Mouse (Mus musculus) layer of hippocampus, adult 2 months (tissue): Measurements from ENCODE around the gene Coro1c. TPM values are rescaled to one million over a fixed set of nuclear protein-coding genes. Genes with fewer than 3 reads are reported as not detected.

ENCODE experiments used
- DNase-seq, 2 experiments: peaks; one replicate each; pipeline ENCODE4 v3.0.0; 2022; ENCODE audit warnings: low spot score in 2 of 2
- H3K27ac ChIP-seq: fragments of 200-600 bp; 2 replicates; pipeline ENCODE4 v1.8.1; 2022
- H3K4me3 ChIP-seq: fragments of 200-600 bp; 2 replicates; pipeline ENCODE4 v1.8.1; 2022; ENCODE audit warnings: mild to moderate bottlenecking
- CTCF ChIP-seq: fragments of 200-600 bp; conservative IDR thresholded peaks from 2 replicates; pipeline ENCODE4 v1.8.1; 2022; ENCODE audit warnings: antibody characterized with exemption, mild to moderate bottlenecking, moderate library complexity
- total RNA-seq, 2 experiments: library from RNA; stranded (reverse); gene quantifications; 2 replicates each; pipeline ENCODE4 v1.2.3; 2021

The Coro1c gene
- total RNA-seq, 2 experiments from 2014 or later, result 95.2 to 101 TPM

GRCm38 (mm10) chr5:113856631-113857030 lies 51.9 kb downstream of the Coro1c start:
- Histone ChIP-seq H3K4me3 (no peak overlapping the region), H3K27ac (peak overlapping the region; percentile 56; the same call in 1 of the 2 replicates)

GRCm38 (mm10) chr5:113855696-113856095 lies 52.9 kb downstream of the Coro1c start:
- no peak for TF ChIP-seq CTCF
- peak overlapping the region; percentile 56 for H3K27ac ChIP-seq
- no peak overlapping the region for H3K4me3 ChIP-seq
- no peak for DNase-seq

More at GRCm38 (mm10) chr5:113856631-113857030, 51.9 kb downstream of the Coro1c start:
- no peak for DNase-seq
- no peak for TF ChIP-seq CTCF

GRCm38 (mm10) chr5:113855117-113855516 lies 53.4 kb downstream of the Coro1c start:
- TF ChIP-seq CTCF, result no peak
- H3K27ac ChIP-seq, result peak overlapping the region; percentile 56; the same call in 1 of the 2 replicates
- no peak overlapping the region for H3K4me3 ChIP-seq
- DNase-seq, result no peak

- H3K27ac ChIP-seq, result peak overlapping the region; percentile 11; the same call in 1 of the 2 replicates
Measured at GRCm38 (mm10) chr5:113854494-113854893, 54.1 kb downstream of the Coro1c start.

GRCm38 (mm10) chr5:113853541-113853940 lies 55.0 kb downstream of the Coro1c start:
- Histone ChIP-seq H3K27ac (0 out of 2 replicates have a peak overlapping the region, but pooled peaks have one; percentile 14), H3K4me3 (no peak overlapping the region)
- no peak for DNase-seq
- no peak for TF ChIP-seq CTCF

More at GRCm38 (mm10) chr5:113854494-113854893, 54.1 kb downstream of the Coro1c start:
- DNase-seq, result peak; percentile 80 to 89
- H3K4me3 ChIP-seq, result no peak overlapping the region
- peak; percentile 96 for TF ChIP-seq CTCF

GRCm38 (mm10) chr5:113852463-113852862 lies 56.1 kb downstream of the Coro1c start:
- no peak for DNase-seq
- no peak for TF ChIP-seq CTCF
- Histone ChIP-seq H3K27ac (no peak overlapping the region), H3K4me3 (no peak overlapping the region)

GRCm38 (mm10) chr5:113850680-113851230 lies 57.8 kb downstream of the Coro1c start:
- Histone ChIP-seq H3K4me3 (no peak overlapping the region), H3K27ac (no peak overlapping the region)
- TF ChIP-seq CTCF, result no peak

GRCm38 (mm10) chr5:113847636-113848035 lies 60.9 kb downstream of the Coro1c start:
- no peak for TF ChIP-seq CTCF

More at GRCm38 (mm10) chr5:113850680-113851230, 57.8 kb downstream of the Coro1c start:
- DNase-seq, result no peak

GRCm38 (mm10) chr5:113846656-113847055 lies 61.9 kb downstream of the Coro1c start:
- H3K4me3 ChIP-seq, result no peak overlapping the region
- no peak for TF ChIP-seq CTCF
- no peak overlapping the region for H3K27ac ChIP-seq
- DNase-seq, result no peak

More at GRCm38 (mm10) chr5:113847636-113848035, 60.9 kb downstream of the Coro1c start:
- Histone ChIP-seq H3K27ac (no peak overlapping the region), H3K4me3 (no peak overlapping the region)
- DNase-seq, result no peak

- Histone ChIP-seq H3K27ac (no peak overlapping the region), H3K4me3 (no peak overlapping the region)
- TF ChIP-seq CTCF, result no peak
- DNase-seq, result no peak
Measured at GRCm38 (mm10) chr5:113845627-113846026, 62.9 kb downstream of the Coro1c start.

GRCm38 (mm10) chr5:113844721-113845120 lies 63.8 kb downstream of the Coro1c start:
- peak overlapping the region; percentile 73 for H3K27ac ChIP-seq

GRCm38 (mm10) chr5:113844106-113844505 lies 64.5 kb downstream of the Coro1c start:
- TF ChIP-seq CTCF, result no peak
- peak overlapping the region; percentile 73 for H3K27ac ChIP-seq
- no peak overlapping the region for H3K4me3 ChIP-seq
- no peak for DNase-seq

More at GRCm38 (mm10) chr5:113844721-113845120, 63.8 kb downstream of the Coro1c start:
- no peak overlapping the region for H3K4me3 ChIP-seq
- peak; percentile 76 to 77 for DNase-seq
- TF ChIP-seq CTCF, result peak; percentile 89

- DNase-seq, result no peak
- Histone ChIP-seq H3K27ac (peak overlapping the region; percentile 73), H3K4me3 (no peak overlapping the region)
- TF ChIP-seq CTCF, result no peak
Measured at GRCm38 (mm10) chr5:113842906-113843305, 65.7 kb downstream of the Coro1c start.

GRCm38 (mm10) chr5:113842244-113842643 lies 66.3 kb downstream of the Coro1c start:
- no peak for DNase-seq
- TF ChIP-seq CTCF, result no peak
- H3K4me3 ChIP-seq, result no peak overlapping the region
- peak overlapping the region; percentile 73 for H3K27ac ChIP-seq
